Mouse (Mus musculus) myocyte (in vitro differentiated cells): ENCODE results near the gene Sirpa. TPM values are rescaled to one million over a fixed set of nuclear protein-coding genes. Genes with fewer than 3 reads are reported as not detected.

ENCODE experiments used
- H3K27me3 ChIP-seq: one replicate; pipeline ENCODE4 v1.6.1; 2011; ENCODE audit not compliant: control insufficient read depth, insufficient read depth, insufficient read length
- H3K36me3 ChIP-seq: one replicate; pipeline ENCODE4 v1.6.1; 2011; ENCODE audit not compliant: control insufficient read depth, insufficient read depth
- H3K4me2 ChIP-seq: one replicate; pipeline ENCODE4 v1.6.1; 2011; ENCODE audit warnings: low read depth, control low read depth
- H3K4me3 ChIP-seq: one replicate; pipeline ENCODE4 v1.5.1; 2011; ENCODE audit warnings: mild to moderate bottlenecking, control low read depth, moderate library complexity
- H3K79me2 ChIP-seq: one replicate; pipeline ENCODE4 v1.6.1; 2011; ENCODE audit not compliant: control insufficient read depth, insufficient read depth
- H3ac ChIP-seq: one replicate; pipeline ENCODE4 v1.6.1; 2011; ENCODE audit not compliant: control insufficient read depth, insufficient read length
- CEBPB ChIP-seq: IDR thresholded peaks from 2 replicates; pipeline ENCODE4 v1.6.1; 2011; ENCODE audit warnings: mild to moderate bottlenecking, moderate library complexity; ENCODE audit not compliant: poor library complexity, insufficient read depth, severe bottlenecking
- E2F4 ChIP-seq: IDR thresholded peaks from one replicate; pipeline ENCODE4 v1.6.1; 2011; ENCODE audit warnings: mild to moderate bottlenecking, control low read depth, moderate library complexity; ENCODE audit not compliant: insufficient read depth
- MAX ChIP-seq: IDR thresholded peaks from one replicate; pipeline ENCODE4 v1.6.1; 2011; ENCODE audit warnings: low read depth, mild to moderate bottlenecking, control low read depth
- MYOD1 ChIP-seq, 3 experiments: IDR thresholded peaks; one replicate each; pipeline ENCODE4 v1.6.1; 2011; ENCODE audit warnings: control low read depth in 2 of 3, low read depth in 2 of 3, mild to moderate bottlenecking in 2 of 3, moderate library complexity in 1 of 3; ENCODE audit not compliant: insufficient read length in 2 of 3, control insufficient read depth in 1 of 3
- MYOG ChIP-seq, 3 experiments: IDR thresholded peaks; one replicate each; pipeline ENCODE4 v1.6.1; 2011; ENCODE audit warnings: control low read depth in 2 of 3, low read depth in 2 of 3, mild to moderate bottlenecking in 2 of 3; ENCODE audit not compliant: insufficient read length in 2 of 3, control insufficient read depth in 1 of 3, insufficient read depth in 1 of 3
- POLR2A ChIP-seq: IDR thresholded peaks from one replicate; pipeline ENCODE4 v1.6.1; 2011; ENCODE audit warnings: low read depth, mild to moderate bottlenecking, control low read depth, moderate library complexity; ENCODE audit not compliant: insufficient read length
- POLR2AphosphoS2 ChIP-seq: IDR thresholded peaks from one replicate; pipeline ENCODE4 v1.6.1; 2011; ENCODE audit warnings: low read depth, control low read depth; ENCODE audit not compliant: insufficient read length
- REST ChIP-seq: IDR thresholded peaks from one replicate; pipeline ENCODE4 v1.6.1; 2011; ENCODE audit warnings: mild to moderate bottlenecking, control low read depth, moderate library complexity; ENCODE audit not compliant: insufficient read depth, insufficient read length
- SRF ChIP-seq: IDR thresholded peaks from one replicate; pipeline ENCODE4 v1.6.1; 2011; ENCODE audit warnings: low read depth; ENCODE audit not compliant: control insufficient read depth, insufficient read length
- TCF12 ChIP-seq: IDR thresholded peaks from one replicate; pipeline ENCODE4 v1.6.1; 2011; ENCODE audit warnings: mild to moderate bottlenecking, control low read depth; ENCODE audit not compliant: poor library complexity, insufficient read depth, severe bottlenecking
- TCF3 ChIP-seq: IDR thresholded peaks from one replicate; pipeline ENCODE4 v1.6.1; 2011; ENCODE audit warnings: low read depth, control low read depth; ENCODE audit not compliant: insufficient read length
- USF1 ChIP-seq: IDR thresholded peaks from one replicate; pipeline ENCODE4 v1.6.1; 2011; ENCODE audit warnings: low read depth, mild to moderate bottlenecking, control low read depth, moderate library complexity
- polyA plus RNA-seq: library from polyadenylated mRNA; unstranded; fragments of >200 nt; fragmentation: generic; extraction: Trizol; gene quantifications from one replicate; pipeline ENCODE4 v1.2.1, GENCODE M21; 2012; ENCODE audit warnings: missing spikeins

Sirpa gene
- polyA plus RNA-seq, 1 experiment, result 0.53 TPM

DNA sequence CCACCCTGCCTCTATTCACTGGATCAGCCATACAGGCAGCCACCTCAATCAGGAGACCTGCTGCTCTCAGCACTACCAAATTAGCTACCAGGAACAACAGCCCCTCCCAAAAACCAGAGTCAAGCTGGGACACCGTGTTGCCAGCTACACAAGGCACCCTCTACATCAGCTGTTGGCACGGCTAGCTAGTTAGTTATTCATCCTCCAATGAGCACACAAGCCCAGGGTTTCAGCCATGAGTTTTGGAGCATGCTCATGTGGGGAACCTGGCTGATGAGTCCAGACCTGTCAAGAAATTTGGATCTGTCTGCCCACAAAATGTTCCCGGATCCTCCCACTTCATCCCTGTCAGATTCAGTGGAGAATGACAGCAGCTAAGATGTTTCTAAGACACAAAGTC, 30.8 kb upstream of the Sirpa start:
- Histone ChIP-seq H3K27me3 (peaks cover 7% of the 10 kb centered on the region), H3ac (no peak overlapping the region), H3K36me3 (no peaks in the 10 kb centered on the region), H3K79me2 (no peaks in the 10 kb centered on the region), H3K4me3 (no peak overlapping the region), H3K4me2 (no peak overlapping the region)
- TF ChIP-seq MYOD1 (IDR thresholded peaks at IDR 0.05; ENCODE audit: control insufficient read depth in 1 of 3, insufficient read length in 2 of 3, low read depth in 2 of 3) (no peak), E2F4 (no peak), CEBPB (no peak), POLR2A (no peak)

- TF ChIP-seq POLR2AphosphoS2 (no peak), CEBPB (no peak), TCF3 (no peak), E2F4 (no peak), MYOG (IDR thresholded peaks at IDR 0.05; ENCODE audit: control insufficient read depth in 1 of 3, insufficient read depth in 1 of 3, insufficient read length in 2 of 3, low read depth in 2 of 3) (no peak), POLR2A (no peak), SRF (no peak), REST (no peak), MYOD1 (IDR thresholded peaks at IDR 0.05; ENCODE audit: control insufficient read depth in 1 of 3, insufficient read length in 2 of 3, low read depth in 2 of 3) (no peak), USF1 (no peak), MAX (no peak), TCF12 (no peak)
- no peak overlapping the region for H3K4me3 ChIP-seq
- peaks cover 17% of the 10 kb centered on the region for H3K27me3 ChIP-seq
- H3K4me2 ChIP-seq, result no peak overlapping the region
- H3K79me2 ChIP-seq, result no peaks in the 10 kb centered on the region
- no peak overlapping the region for H3ac ChIP-seq
- H3K36me3 ChIP-seq, result no peaks in the 10 kb centered on the region
Observed at GRCm38 (mm10) chr2:129563944-129564709, 28.5 kb upstream of the Sirpa start.

- H3K79me2 ChIP-seq, result no peaks in the 10 kb centered on the region
- H3K36me3 ChIP-seq, result no peaks in the 10 kb centered on the region
- H3K4me2 ChIP-seq, result no peak overlapping the region
- no peak overlapping the region for H3K4me3 ChIP-seq
- peaks cover 48% of the 10 kb centered on the region for H3K27me3 ChIP-seq
- no peak overlapping the region for H3ac ChIP-seq
- TF ChIP-seq TCF12, result no peak
Observed at GRCm38 (mm10) chr2:129569120-129569519, 23.5 kb upstream of the Sirpa start.

- H3K79me2 ChIP-seq, result no peaks in the 10 kb centered on the region
- H3ac ChIP-seq, result no peak overlapping the region
- no peak overlapping the region for H3K4me2 ChIP-seq
- TF ChIP-seq E2F4, result no peak
- no peak for TF ChIP-seq TCF3
- TF ChIP-seq SRF, result no peak
- TF ChIP-seq USF1, result no peak
- no peak for TF ChIP-seq CEBPB
- no peak for TF ChIP-seq MYOD1 (IDR thresholded peaks at IDR 0.05; ENCODE audit: control insufficient read depth in 1 of 3, insufficient read length in 2 of 3, low read depth in 2 of 3)
- no peak for TF ChIP-seq REST
- no peak for TF ChIP-seq MAX
- no peak for TF ChIP-seq MYOG (IDR thresholded peaks at IDR 0.05; ENCODE audit: control insufficient read depth in 1 of 3, insufficient read depth in 1 of 3, insufficient read length in 2 of 3, low read depth in 2 of 3)
- TF ChIP-seq POLR2AphosphoS2, result no peak
- TF ChIP-seq POLR2A, result no peak
- TF ChIP-seq TCF12, result no peak
- H3K27me3 ChIP-seq, result peaks cover 53% of the 10 kb centered on the region
- no peaks in the 10 kb centered on the region for H3K36me3 ChIP-seq
- no peak overlapping the region for H3K4me3 ChIP-seq
Observed at GRCm38 (mm10) chr2:129569556-129569955, 23.1 kb upstream of the Sirpa start.

DNA sequence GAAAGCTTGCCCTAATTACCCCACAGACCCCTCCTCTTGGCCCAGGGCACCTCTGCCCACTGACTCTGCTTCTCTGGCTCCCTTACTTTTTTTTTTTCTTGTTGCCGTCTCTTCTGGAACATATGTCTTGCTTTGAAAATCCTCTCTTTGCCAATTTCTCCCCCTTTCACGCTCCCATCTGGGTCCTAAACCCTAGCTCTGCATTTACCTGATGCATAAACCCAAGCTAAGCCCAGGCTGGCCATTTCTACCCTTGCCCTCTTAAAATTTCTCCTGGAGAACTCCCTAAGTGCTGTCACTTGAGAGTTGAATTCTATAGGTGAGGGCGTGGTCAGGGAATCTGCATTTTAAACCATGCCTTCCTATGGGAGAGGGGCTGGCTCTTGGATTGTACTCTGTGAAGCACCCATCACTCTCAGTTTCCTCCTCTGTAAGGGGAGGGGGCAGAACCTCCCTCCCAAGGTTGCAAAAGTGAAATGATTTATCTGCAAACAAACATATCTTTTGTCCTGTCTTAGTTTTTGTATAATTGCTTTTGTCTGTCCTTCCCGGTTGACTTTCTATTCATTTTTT, 18.8 kb upstream of the Sirpa start:
- Histone ChIP-seq H3K79me2 (no peaks in the 10 kb centered on the region), H3K4me2 (no peak overlapping the region), H3K27me3 (peaks cover 58% of the 10 kb centered on the region), H3ac (no peak overlapping the region), H3K4me3 (no peak overlapping the region), H3K36me3 (no peaks in the 10 kb centered on the region)
- no peak for TF ChIP-seq MAX
- no peak for TF ChIP-seq TCF3
- no peak for TF ChIP-seq E2F4
- no peak for TF ChIP-seq REST
- no peak for TF ChIP-seq TCF12
- no peak for TF ChIP-seq USF1
- no peak for TF ChIP-seq POLR2AphosphoS2
- no peak for TF ChIP-seq MYOD1 (IDR thresholded peaks at IDR 0.05; ENCODE audit: control insufficient read depth in 1 of 3, insufficient read length in 2 of 3, low read depth in 2 of 3)
- TF ChIP-seq POLR2A, result no peak
